Mouse (Mus musculus) ES-Bruce4 (cell line): Measurements from ENCODE around the gene Spdye4c.

Experiments
- CTCF ChIP-seq: IDR thresholded peaks from one replicate; pipeline ENCODE4 v1.8.1; 2011; ENCODE audit warnings: low read depth, low read length
- EP300 ChIP-seq: IDR thresholded peaks from 2 replicates; pipeline ENCODE4 v1.6.1; 2011; ENCODE audit warnings: low read depth, low read length; ENCODE audit not compliant: insufficient read depth
- POLR2A ChIP-seq: IDR thresholded peaks from one replicate; pipeline ENCODE4 v1.8.1; 2011; ENCODE audit warnings: low read length; ENCODE audit not compliant: insufficient read depth

DNA sequence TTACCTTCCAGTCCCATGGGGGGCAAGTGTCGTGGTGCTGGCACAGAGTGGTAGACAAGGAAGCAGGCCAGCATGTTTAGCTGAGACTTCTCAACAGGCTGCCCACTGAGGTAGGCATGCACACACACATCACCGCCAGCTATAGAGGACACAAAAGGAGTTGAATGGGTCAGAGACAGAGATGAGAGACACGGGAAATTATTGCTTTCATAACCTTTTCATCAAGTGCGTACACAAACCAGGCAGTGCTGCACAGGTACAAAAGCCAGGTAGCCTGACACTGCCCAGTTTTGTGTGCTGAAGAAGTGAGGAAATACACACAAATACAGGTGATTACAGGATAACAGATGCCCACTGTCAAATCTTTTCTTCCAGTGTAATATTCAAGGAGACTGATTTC is 24.4 kb downstream of the Spdye4c start:
- TF ChIP-seq EP300 = no peak
- no peak for TF ChIP-seq CTCF
- no peak for TF ChIP-seq POLR2A
